In genomic region chr15:103032646-103033575, GRCm38 (mm10) we compare ENCODE assay signal across 14 mouse cellular contexts. TPM values are rescaled to one million over a fixed set of nuclear protein-coding genes. Genes with fewer than 3 reads are reported as not detected.
A peak's percentile ranks its signal among the peaks of the same experiment; 100 is the strongest.
DNase-seq lines count a peak whose midpoint lies in the region; ATAC-seq and TF ChIP-seq lines count a peak whose summit lies in the region.
"Had no signal": no experiment of that assay in that cellular context is flagged by ENCODE, and none has a peak within 500 bp of the region (broad histone marks: within the 10 kb centered on the region; RNA-seq: fewer than 3 reads in every experiment).

No protein-coding gene starts in this region.

- peak overlapping the region; percentile 0; the same call in 1 of the 2 replicates for H3K4me2 ChIP-seq in hindbrain, postnatal 0 days (ENCODE audit: low read depth, low read length)
- peak overlapping the region; percentile 44 for H3K4me2 ChIP-seq in neural tube, embryonic 15.5 days
- H3K4me2 ChIP-seq: embryonic facial prominence, embryonic 13.5 days had no signal

- H3K27me3 ChIP-seq in hindbrain, postnatal 0 days (ENCODE audit: insufficient read depth, low read length) = peaks cover 74% of the 10 kb centered on the region
- H3K27me3 ChIP-seq in neural tube, embryonic 15.5 days (replicated peaks) = no peaks in the 10 kb centered on the region

- no peak for ATAC-seq in hindbrain, postnatal 0 days
- ATAC-seq in neural tube, embryonic 15.5 days (ENCODE audit: low FRiP score) = peak; percentile 51; the same call in 1 of the 2 replicates

- peak; percentile 56 for DNase-seq in kidney, postnatal 10 days
- DNase-seq in kidney, postnatal 14 days = no peak
- peak; percentile 85 for DNase-seq in embryo, embryonic 11 days
- peak; percentile 46 for DNase-seq in hindbrain, postnatal 0 days (ENCODE audit: low spot score)
- DNase-seq in left cerebral cortex, postnatal 36 days (ENCODE audit: low spot score in 2 of 2) = no peak
- DNase-seq in urinary bladder, adult 2 months (ENCODE audit: low spot score) = no peak
- no peak for DNase-seq in thymus, postnatal 36 days
- DNase-seq: left cerebral cortex, postnatal 4 days; lung, postnatal 10 days; right cerebral cortex, adult 18-20 months had no signal

- H3K36me3 ChIP-seq in hindbrain, postnatal 0 days (ENCODE audit: insufficient read depth, low read length) = no peaks in the 10 kb centered on the region
- no peaks in the 10 kb centered on the region for H3K36me3 ChIP-seq in neural tube, embryonic 15.5 days
- H3K36me3 ChIP-seq: embryonic facial prominence, embryonic 13.5 days had no signal

- no peaks in the 10 kb centered on the region for H3K4me1 ChIP-seq in hindbrain, postnatal 0 days (ENCODE audit: insufficient read depth, low read length)
- H3K4me1 ChIP-seq in neural tube, embryonic 15.5 days = peaks cover 81% of the 10 kb centered on the region
- H3K4me1 ChIP-seq: embryonic facial prominence, embryonic 13.5 days had no signal

- no peak overlapping the region for H3K4me3 ChIP-seq in hindbrain, postnatal 0 days (ENCODE audit: low read length)
- peak overlapping the region; percentile 8; the same call in 1 of the 2 replicates for H3K4me3 ChIP-seq in neural tube, embryonic 15.5 days (replicated peaks)
- H3K4me3 ChIP-seq: embryonic facial prominence, embryonic 13.5 days had no signal

- no peak for TF ChIP-seq CTCF in hindbrain, postnatal 0 days (IDR thresholded peaks at IDR 0.05; ENCODE audit: low read depth)

- H3K9ac ChIP-seq in hindbrain, postnatal 0 days (replicated peaks; ENCODE audit: low read length) = no peak overlapping the region
- peak overlapping the region; percentile 24 for H3K9ac ChIP-seq in neural tube, embryonic 15.5 days (replicated peaks)
- H3K9ac ChIP-seq: embryonic facial prominence, embryonic 13.5 days had no signal

- no peaks in the 10 kb centered on the region for H3K9me3 ChIP-seq in hindbrain, postnatal 0 days (ENCODE audit: low read length)
- no peaks in the 10 kb centered on the region for H3K9me3 ChIP-seq in neural tube, embryonic 15.5 days (replicated peaks)
- H3K9me3 ChIP-seq: embryonic facial prominence, embryonic 13.5 days had no signal

- no peak overlapping the region for H3K27ac ChIP-seq in hindbrain, postnatal 0 days
- H3K27ac ChIP-seq in neural tube, embryonic 15.5 days (replicated peaks) = peak overlapping the region; percentile 66
- H3K27ac ChIP-seq: embryonic facial prominence, embryonic 13.5 days had no signal

- 1% methylated on average over 26 of the region's 26 CpGs for WGBS in hindbrain, postnatal 0 days
- 3% methylated on average over 26 of the region's 26 CpGs for WGBS in neural tube, embryonic 15.5 days

- intact Hi-C loops in left cerebral cortex, postnatal 36 days (cut with DNase I) = no loop called here

RNA-seq across cellular contexts. Expression of gene Hoxc4, which starts 14.2 kb away (rescaled TPM):
- total RNA-seq in hindbrain, postnatal 0 days (2014; rRNA removed) = 12.5 and 13.1 TPM in 2 replicates
- 33.0 and 35.4 TPM in 2 replicates for polyA plus RNA-seq in hindbrain, postnatal 0 days (2015; fragmentation: Nextera tagmentation; extraction: Ambion mirVana)
- polyA plus RNA-seq in neural tube, embryonic 15.5 days (2015; fragmentation: Nextera tagmentation; extraction: Ambion mirVana) = 26.7 and 48.6 TPM in 2 replicates
- not detected for total RNA-seq in left cerebral cortex, postnatal 36 days (2021)
- 0.76 and 0.80 TPM in 2 replicates for polyA plus RNA-seq in urinary bladder, adult 2 months (2012; rRNA removed)
- total RNA-seq: layer of hippocampus, adult 8-10 months; left cerebral cortex, postnatal 4 days had no signal

RNA-seq across cellular contexts. Expression of gene Hoxc6, which starts 34.9 kb away (rescaled TPM):
- 0.43 and 1.4 TPM in 2 replicates for total RNA-seq in hindbrain, postnatal 0 days (2014; rRNA removed)
- polyA plus RNA-seq in hindbrain, postnatal 0 days (2015; fragmentation: Nextera tagmentation; extraction: Ambion mirVana) = 0.59 and 1.2 TPM in 2 replicates
- 23.4 and 35.1 TPM in 2 replicates for polyA plus RNA-seq in neural tube, embryonic 15.5 days (2015; fragmentation: Nextera tagmentation; extraction: Ambion mirVana)
- total RNA-seq in left cerebral cortex, postnatal 36 days (2021) = not detected
- 2.1 and 2.5 TPM in 2 replicates for polyA plus RNA-seq in urinary bladder, adult 2 months (2012; rRNA removed)
- total RNA-seq: layer of hippocampus, adult 8-10 months; left cerebral cortex, postnatal 4 days had no signal
- polyA plus RNA-seq: embryonic facial prominence, embryonic 13.5 days had no signal

RNA-seq across cellular contexts. Expression of gene Hoxc8, which starts 42.5 kb away (rescaled TPM):
- 0.26 TPM in 1 of 2 replicates, not detected in the other for total RNA-seq in hindbrain, postnatal 0 days (2014; rRNA removed)
- polyA plus RNA-seq in hindbrain, postnatal 0 days (2015; fragmentation: Nextera tagmentation; extraction: Ambion mirVana) = not detected in 2 replicates
- 56.5 and 108 TPM in 2 replicates for polyA plus RNA-seq in neural tube, embryonic 15.5 days (2015; fragmentation: Nextera tagmentation; extraction: Ambion mirVana)
- total RNA-seq in left cerebral cortex, postnatal 36 days (2021) = not detected
- polyA plus RNA-seq in urinary bladder, adult 2 months (2012; rRNA removed) = 0.39 and 0.47 TPM in 2 replicates
- total RNA-seq: layer of hippocampus, adult 8-10 months; left cerebral cortex, postnatal 4 days had no signal
- polyA plus RNA-seq: embryonic facial prominence, embryonic 13.5 days; heart, embryonic 14.5 days had no signal

RNA-seq across cellular contexts. Expression of gene Hoxc9, which starts 56.7 kb away (rescaled TPM):
- total RNA-seq in hindbrain, postnatal 0 days (2014; rRNA removed) = not detected in 2 replicates
- polyA plus RNA-seq in hindbrain, postnatal 0 days (2015; fragmentation: Nextera tagmentation; extraction: Ambion mirVana) = not detected in 2 replicates
- polyA plus RNA-seq in neural tube, embryonic 15.5 days (2015; fragmentation: Nextera tagmentation; extraction: Ambion mirVana) = 19.7 and 30.9 TPM in 2 replicates
- not detected for total RNA-seq in left cerebral cortex, postnatal 36 days (2021)
- polyA plus RNA-seq in urinary bladder, adult 2 months (2012; rRNA removed) = 0.36 and 0.46 TPM in 2 replicates
- total RNA-seq: layer of hippocampus, adult 8-10 months; left cerebral cortex, postnatal 4 days had no signal
- polyA plus RNA-seq: embryonic facial prominence, embryonic 13.5 days; heart, embryonic 14.5 days had no signal

Comparison
In these comparisons a context has a peak if more than half of its experiments do, and no peak if none do; other contexts are left out.
1. DNase-seq: peak in kidney, postnatal 10 days (single experiment), embryo, embryonic 11 days (single experiment) and hindbrain, postnatal 0 days (single experiment); none in kidney, postnatal 14 days (single experiment), left cerebral cortex, postnatal 36 days (0 of 2), urinary bladder, adult 2 months (single experiment) and thymus, postnatal 36 days (0 of 2).
2. RNA of gene Hoxc4, which starts 14.2 kb away (polyA plus RNA-seq): 26.7 to 48.6 TPM in neural tube, embryonic 15.5 days and 33.0 to 35.4 TPM in hindbrain, postnatal 0 days; 0.76 to 0.80 TPM in urinary bladder, adult 2 months; every median in the first group is over 10 times any median in the second.
3. RNA of gene Hoxc8, which starts 42.5 kb away (polyA plus RNA-seq): 56.5 to 108 TPM in neural tube, embryonic 15.5 days; 0.39 to 0.47 TPM in urinary bladder, adult 2 months and not detected in hindbrain, postnatal 0 days; every median in the first group is over 10 times any median in the second.